Mouse (Mus musculus): ENCODE measurements at regions not wholly inside any gene's neighbourhood (a gene's known extent, or its start where the extent isn't known, plus 50 kb on each side); places are given as distances from the start of the nearest gene placed in this dataset.

GRCm38 (mm10) chr1:29595003-29595402 is 815.0 kb upstream of the Gm597 start:
- Histone ChIP-seq H3K4me2 (ENCODE audit: low read length) (no peak overlapping the region), H3K36me3 (ENCODE audit: control insufficient read depth, insufficient read depth) (no peaks in the 10 kb centered on the region), H3K9me3 (ENCODE audit: control insufficient read depth, low read length) (no peaks in the 10 kb centered on the region), H3K4me1 (replicated peaks; ENCODE audit: control insufficient read depth, insufficient read depth, low read length) (no peaks in the 10 kb centered on the region), H3K27me3 (replicated peaks; ENCODE audit: control insufficient read depth, insufficient read depth, low read length) (no peaks in the 10 kb centered on the region), H3K27ac (ENCODE audit: low read length) (no peak overlapping the region), H3K4me3 (replicated peaks; ENCODE audit: low read length) (no peak overlapping the region), H3K9ac (replicated peaks; ENCODE audit: low read depth, low read length) (no peak overlapping the region)
- 38% methylated on average over 1 of the region's 1 CpGs for WGBS
- ATAC-seq = peak; percentile 15; the same call in 1 of the 2 replicates

- H3K27ac ChIP-seq (ENCODE audit: low read length) = no peak overlapping the region
- H3K4me2 ChIP-seq (ENCODE audit: low read length) = no peak overlapping the region
- H3K4me1 ChIP-seq (replicated peaks; ENCODE audit: control insufficient read depth, insufficient read depth, low read length) = no peaks in the 10 kb centered on the region
- no peaks in the 10 kb centered on the region for H3K27me3 ChIP-seq (replicated peaks; ENCODE audit: control insufficient read depth, insufficient read depth, low read length)
- 42% methylated on average over 3 of the region's 3 CpGs for WGBS
- H3K9ac ChIP-seq (replicated peaks; ENCODE audit: low read depth, low read length) = no peak overlapping the region
- no peaks in the 10 kb centered on the region for H3K36me3 ChIP-seq (ENCODE audit: control insufficient read depth, insufficient read depth)
- no peak overlapping the region for H3K4me3 ChIP-seq (replicated peaks; ENCODE audit: low read length)
- peak; percentile 77 for ATAC-seq
- no peaks in the 10 kb centered on the region for H3K9me3 ChIP-seq (ENCODE audit: control insufficient read depth, low read length)
Measured at GRCm38 (mm10) chr1:29587810-29588209, 807.8 kb upstream of the Gm597 start.

All from forebrain, embryonic 16.5 days (tissue).